Mouse (Mus musculus) C2C12 (cell line): ENCODE data around the gene Mpv17l. TPM values are rescaled to one million over a fixed set of nuclear protein-coding genes. Genes with fewer than 3 reads are reported as not detected.

Source experiments
- H3K27me3 ChIP-seq: one replicate; pipeline ENCODE4 v1.6.1; 2011; ENCODE audit not compliant: control insufficient read depth, insufficient read depth, insufficient read length
- H3K36me3 ChIP-seq: one replicate; pipeline ENCODE4 v1.6.1; 2011; ENCODE audit not compliant: control insufficient read depth, insufficient read depth
- H3K4me3 ChIP-seq: one replicate; pipeline ENCODE4 v1.5.1; 2011; ENCODE audit warnings: mild to moderate bottlenecking, control low read depth; ENCODE audit not compliant: poor library complexity, insufficient read depth, severe bottlenecking
- H3K79me2 ChIP-seq: one replicate; pipeline ENCODE4 v1.6.1; 2011; ENCODE audit not compliant: control insufficient read depth, insufficient read depth
- H3K79me3 ChIP-seq: one replicate; pipeline ENCODE4 v1.6.1; 2011; ENCODE audit warnings: low read depth, control low read depth
- H3ac ChIP-seq: one replicate; pipeline ENCODE3; 2011; ENCODE audit warnings: low read depth; ENCODE audit not compliant: control insufficient read depth, insufficient read length
- CEBPB ChIP-seq: IDR thresholded peaks from one replicate; pipeline ENCODE4 v1.6.1; 2011; ENCODE audit warnings: low read depth, mild to moderate bottlenecking, control low read depth, moderate library complexity
- CTCF ChIP-seq: IDR thresholded peaks from one replicate; pipeline ENCODE4 v1.5.1; 2011; ENCODE audit not compliant: control insufficient read depth, insufficient read depth, insufficient read length
- FOSL1 ChIP-seq: IDR thresholded peaks from one replicate; pipeline ENCODE4 v1.8.0; 2011; ENCODE audit warnings: mild to moderate bottlenecking, low read length; ENCODE audit not compliant: poor library complexity, insufficient read depth, severe bottlenecking
- MAX ChIP-seq: IDR thresholded peaks from one replicate; pipeline ENCODE4 v1.6.1; 2011; ENCODE audit warnings: mild to moderate bottlenecking, control low read depth
- MYOD1 ChIP-seq: IDR thresholded peaks from one replicate; pipeline ENCODE4 v1.6.1; 2011; ENCODE audit warnings: low read depth; ENCODE audit not compliant: control insufficient read depth, insufficient read length
- MYOG ChIP-seq: IDR thresholded peaks from one replicate; pipeline ENCODE4 v1.6.1; 2011; ENCODE audit not compliant: control insufficient read depth, insufficient read length; ENCODE audit errors: extremely low read depth
- USF1 ChIP-seq: IDR thresholded peaks from one replicate; pipeline ENCODE4 v1.6.1; 2011; ENCODE audit warnings: low read depth, mild to moderate bottlenecking, control low read depth, moderate library complexity
- polyA plus RNA-seq: library from polyadenylated mRNA; unstranded; fragments of >200 nt; fragmentation: generic; extraction: Trizol; gene quantifications from one replicate; pipeline ENCODE4 v1.2.1, GENCODE M21; 2012; ENCODE audit warnings: missing spikeins

The Mpv17l gene
- polyA plus RNA-seq, 1 experiment, result 0.51 TPM

GRCm38 (mm10) chr16:13994502-13994901, 91.5 kb downstream of the Mpv17l start:
- H3K27me3 ChIP-seq, result no peaks in the 10 kb centered on the region
- no peaks in the 10 kb centered on the region for H3K36me3 ChIP-seq
- H3ac ChIP-seq, result no peak overlapping the region
- TF ChIP-seq CEBPB (no peak), USF1 (no peak), MAX (no peak), FOSL1 (no peak), MYOG (no peak), MYOD1 (no peak), CTCF (no peak)
- no peaks in the 10 kb centered on the region for H3K79me2 ChIP-seq
- H3K79me3 ChIP-seq, result no peaks in the 10 kb centered on the region
- H3K4me3 ChIP-seq, result no peak overlapping the region

Other genes with a start within 250 kb of the Mpv17l start
- 15.8 TPM for gene Parn, start 235.0 kb upstream of the Mpv17l start, polyA plus RNA-seq
- gene Bfar, start 231.3 kb upstream of the Mpv17l start, polyA plus RNA-seq, result 5.7 TPM
- 2.0 TPM for gene 3110001I22Rik, start 231.2 kb upstream of the Mpv17l start, polyA plus RNA-seq
- not detected for gene Pla2g10, start 172.2 kb upstream of the Mpv17l start, polyA plus RNA-seq
- gene Rrn3, start 122.5 kb upstream of the Mpv17l start, polyA plus RNA-seq, result 44.3 TPM
- 39.4 TPM for gene Ntan1, start 84.3 kb upstream of the Mpv17l start, polyA plus RNA-seq
- gene Pdxdc1, start within 50 bp of the Mpv17l start, polyA plus RNA-seq, result 36.0 TPM
- gene 2900011O08Rik, start 83.4 kb downstream of the Mpv17l start, polyA plus RNA-seq, result 0.02 TPM
- gene Ifitm7, start 83.7 kb downstream of the Mpv17l start, polyA plus RNA-seq, result not detected